Mouse (Mus musculus) embryonic facial prominence, embryonic 11.5 days (tissue): ENCODE results near the gene Nol7. TPM values are rescaled to one million over a fixed set of nuclear protein-coding genes. Genes with fewer than 3 reads are reported as not detected.
A peak's percentile ranks its signal among the peaks of the same experiment; 100 is the strongest.

Experiments used
- ATAC-seq: fragments of 200-750 bp; cut with Nextera tagmentation; replicated peaks from 2 replicates; pipeline ENCODE4 v1.8.0; 2017; ENCODE audit warnings: low read depth; ENCODE audit not compliant: insufficient number of reproducible peaks, low FRiP score, low TSS enrichment
- DNase-seq: peaks from one replicate; pipeline ENCODE4 v3.0.0-alpha.2; 2015; ENCODE audit warnings: low spot score
- H3K27ac ChIP-seq: fragments of 300-500 bp; sonication (generic); replicated peaks from 2 replicates; pipeline ENCODE4 v1.5.1; 2014; ENCODE audit warnings: mild to moderate bottlenecking, low read depth, low read length, control low read depth
- H3K27me3 ChIP-seq: fragments of 300-500 bp; sonication (generic); 2 replicates; pipeline ENCODE4 v1.6.1; 2014; ENCODE audit warnings: mild to moderate bottlenecking, low read length, moderate library complexity, mixed read lengths; ENCODE audit not compliant: control insufficient read depth, insufficient read depth
- H3K36me3 ChIP-seq: fragments of 300-500 bp; sonication (generic); replicated peaks from 2 replicates; pipeline ENCODE4 v1.6.1; 2014; ENCODE audit warnings: low read depth, mild to moderate bottlenecking, low read length, moderate library complexity, mixed read lengths; ENCODE audit not compliant: control insufficient read depth, insufficient read depth
- H3K4me1 ChIP-seq: fragments of 300-500 bp; sonication (generic); 2 replicates; pipeline ENCODE4 v1.6.1; 2014; ENCODE audit warnings: low read length, mixed read lengths; ENCODE audit not compliant: control insufficient read depth, insufficient read depth
- H3K4me2 ChIP-seq: fragments of 300-500 bp; sonication (generic); 2 replicates; pipeline ENCODE4 v1.6.1; 2014; ENCODE audit warnings: low read depth, mild to moderate bottlenecking, control low read depth, low read length, moderate library complexity
- H3K4me3 ChIP-seq: fragments of 300-500 bp; sonication (generic); 2 replicates; pipeline ENCODE4 v1.5.1; 2014; ENCODE audit warnings: low read depth, low read length, control low read depth
- H3K9ac ChIP-seq: fragments of 300-500 bp; sonication (generic); replicated peaks from 2 replicates; pipeline ENCODE4 v1.6.1; 2014; ENCODE audit warnings: mild to moderate bottlenecking, control low read depth, low read length
- H3K9me3 ChIP-seq: fragments of 300-500 bp; sonication (generic); replicated peaks from 2 replicates; pipeline ENCODE4 v1.6.1; 2016; ENCODE audit warnings: mild to moderate bottlenecking, low read length, inconsistent platforms, mixed read lengths; ENCODE audit not compliant: control insufficient read depth
- WGBS: fragments of 180-500 bp; shearing (Covaris S2); extraction: QIAGEN DNeasy Blood & Tissue Kit; methylation state at CpG from one replicate; pipeline ENCODE4 v1.1.7; 2014; 5-methylcytosine and 5-hydroxymethylcytosine counted together
- polyA plus RNA-seq: library from polyadenylated mRNA; unstranded; fragments of >200 nt; fragmentation: Nextera tagmentation; extraction: Ambion mirVana; gene quantifications from 2 replicates; pipeline ENCODE4 v1.2.1, GENCODE M21; 2014

Nol7 gene
- polyA plus RNA-seq, 1 experiment from 2014 or later = 203 TPM

- H3K4me1 ChIP-seq = no peaks in the 10 kb centered on the region
- no peak overlapping the region for H3K9ac ChIP-seq
- DNase-seq (no peak), ATAC-seq (no peak)
- H3K36me3 ChIP-seq = no peaks in the 10 kb centered on the region; the same call in 1 of the 2 replicates
- H3K4me3 ChIP-seq = no peak overlapping the region
- no peaks in the 10 kb centered on the region for H3K27me3 ChIP-seq
- H3K27ac ChIP-seq = no peak overlapping the region
- 95% methylated on average over 10 of the region's 10 CpGs for WGBS
- H3K9me3 ChIP-seq = no peaks in the 10 kb centered on the region
- H3K4me2 ChIP-seq = no peak overlapping the region
Observed at GRCm38 (mm10) chr13:43385321-43385720, 12.9 kb upstream of the Nol7 start.

GRCm38 (mm10) chr13:43397700-43398296, 392 bp upstream of the Nol7 start:
- DNase-seq = no peak
- Histone ChIP-seq H3K9ac (no peak overlapping the region), H3K36me3 (no peaks in the 10 kb centered on the region; the same call in 1 of the 2 replicates), H3K4me1 (no peaks in the 10 kb centered on the region), H3K27me3 (no peaks in the 10 kb centered on the region), H3K27ac (no peak overlapping the region), H3K4me3 (peak overlapping the region; percentile 72), H3K9me3 (no peaks in the 10 kb centered on the region), H3K4me2 (no peak overlapping the region; the same call in 1 of the 2 replicates)
- 58% methylated on average over 13 of the region's 17 CpGs for WGBS
- peak; percentile 70; the same call in 1 of the 2 replicates for ATAC-seq

GRCm38 (mm10) chr13:43399576-43399975, 1.4 kb downstream of the Nol7 start:
- Histone ChIP-seq H3K27ac (no peak overlapping the region), H3K27me3 (no peaks in the 10 kb centered on the region), H3K36me3 (no peaks in the 10 kb centered on the region; the same call in 1 of the 2 replicates), H3K9ac (no peak overlapping the region), H3K9me3 (no peaks in the 10 kb centered on the region), H3K4me1 (no peaks in the 10 kb centered on the region), H3K4me2 (no peak overlapping the region), H3K4me3 (no peak overlapping the region)
- no peak for DNase-seq
- ATAC-seq = no peak
- 88% methylated on average over 5 of the region's 5 CpGs for WGBS

GRCm38 (mm10) chr13:43412311-43412710, 14.1 kb downstream of the Nol7 start:
- no peak overlapping the region for H3K4me2 ChIP-seq
- H3K4me1 ChIP-seq = no peaks in the 10 kb centered on the region
- no peak overlapping the region for H3K4me3 ChIP-seq
- ATAC-seq (no peak), DNase-seq (no peak)
- H3K9ac ChIP-seq = no peak overlapping the region
- H3K9me3 ChIP-seq = no peaks in the 10 kb centered on the region
- H3K27me3 ChIP-seq = no peaks in the 10 kb centered on the region
- WGBS = 91% methylated on average over 7 of the region's 7 CpGs
- H3K36me3 ChIP-seq = peaks cover 2% of the 10 kb centered on the region; the same call in 1 of the 2 replicates
- H3K27ac ChIP-seq = no peak overlapping the region

GRCm38 (mm10) chr13:43413611-43414010, 15.4 kb downstream of the Nol7 start:
- 94% methylated on average over 2 of the region's 2 CpGs for WGBS
- no peaks in the 10 kb centered on the region for H3K9me3 ChIP-seq
- H3K4me1 ChIP-seq = no peaks in the 10 kb centered on the region
- H3K27me3 ChIP-seq = no peaks in the 10 kb centered on the region
- H3K4me2 ChIP-seq = no peak overlapping the region
- DNase-seq (no peak), ATAC-seq (no peak)
- H3K36me3 ChIP-seq = peaks cover 2% of the 10 kb centered on the region; the same call in 1 of the 2 replicates
- no peak overlapping the region for H3K9ac ChIP-seq
- H3K27ac ChIP-seq = no peak overlapping the region
- H3K4me3 ChIP-seq = no peak overlapping the region

- no peak for ATAC-seq
- Histone ChIP-seq H3K9ac (no peak overlapping the region), H3K4me2 (no peak overlapping the region), H3K4me3 (no peak overlapping the region), H3K27ac (no peak overlapping the region), H3K36me3 (peaks cover 2% of the 10 kb centered on the region), H3K27me3 (no peaks in the 10 kb centered on the region), H3K4me1 (no peaks in the 10 kb centered on the region), H3K9me3 (no peaks in the 10 kb centered on the region)
- 82% methylated on average over 1 of the region's 1 CpGs for WGBS
- no peak for DNase-seq
Observed at GRCm38 (mm10) chr13:43415249-43415648, 17.1 kb downstream of the Nol7 start.

- H3K9ac ChIP-seq = no peak overlapping the region
- H3K36me3 ChIP-seq = no peaks in the 10 kb centered on the region
- no peaks in the 10 kb centered on the region for H3K27me3 ChIP-seq
- DNase-seq (no peak), ATAC-seq (no peak)
- H3K4me2 ChIP-seq = no peak overlapping the region
- WGBS = 93% methylated on average over 4 of the region's 4 CpGs
- H3K4me1 ChIP-seq = no peaks in the 10 kb centered on the region
- H3K9me3 ChIP-seq = no peaks in the 10 kb centered on the region
- no peak overlapping the region for H3K4me3 ChIP-seq
- H3K27ac ChIP-seq = no peak overlapping the region
Observed at GRCm38 (mm10) chr13:43428436-43428835, 30.2 kb downstream of the Nol7 start.

GRCm38 (mm10) chr13:43433395-43433794, 35.2 kb downstream of the Nol7 start:
- no peak overlapping the region for H3K9ac ChIP-seq
- no peak overlapping the region for H3K4me3 ChIP-seq
- H3K36me3 ChIP-seq = no peaks in the 10 kb centered on the region
- no peaks in the 10 kb centered on the region for H3K4me1 ChIP-seq
- H3K27ac ChIP-seq = no peak overlapping the region
- no peaks in the 10 kb centered on the region for H3K27me3 ChIP-seq
- H3K4me2 ChIP-seq = no peak overlapping the region
- WGBS = 91% methylated on average over 2 of the region's 2 CpGs
- ATAC-seq (no peak), DNase-seq (no peak)
- no peaks in the 10 kb centered on the region for H3K9me3 ChIP-seq
